Mouse (Mus musculus): ENCODE results near the gene AU040320.

The AU040320 gene

DNA sequence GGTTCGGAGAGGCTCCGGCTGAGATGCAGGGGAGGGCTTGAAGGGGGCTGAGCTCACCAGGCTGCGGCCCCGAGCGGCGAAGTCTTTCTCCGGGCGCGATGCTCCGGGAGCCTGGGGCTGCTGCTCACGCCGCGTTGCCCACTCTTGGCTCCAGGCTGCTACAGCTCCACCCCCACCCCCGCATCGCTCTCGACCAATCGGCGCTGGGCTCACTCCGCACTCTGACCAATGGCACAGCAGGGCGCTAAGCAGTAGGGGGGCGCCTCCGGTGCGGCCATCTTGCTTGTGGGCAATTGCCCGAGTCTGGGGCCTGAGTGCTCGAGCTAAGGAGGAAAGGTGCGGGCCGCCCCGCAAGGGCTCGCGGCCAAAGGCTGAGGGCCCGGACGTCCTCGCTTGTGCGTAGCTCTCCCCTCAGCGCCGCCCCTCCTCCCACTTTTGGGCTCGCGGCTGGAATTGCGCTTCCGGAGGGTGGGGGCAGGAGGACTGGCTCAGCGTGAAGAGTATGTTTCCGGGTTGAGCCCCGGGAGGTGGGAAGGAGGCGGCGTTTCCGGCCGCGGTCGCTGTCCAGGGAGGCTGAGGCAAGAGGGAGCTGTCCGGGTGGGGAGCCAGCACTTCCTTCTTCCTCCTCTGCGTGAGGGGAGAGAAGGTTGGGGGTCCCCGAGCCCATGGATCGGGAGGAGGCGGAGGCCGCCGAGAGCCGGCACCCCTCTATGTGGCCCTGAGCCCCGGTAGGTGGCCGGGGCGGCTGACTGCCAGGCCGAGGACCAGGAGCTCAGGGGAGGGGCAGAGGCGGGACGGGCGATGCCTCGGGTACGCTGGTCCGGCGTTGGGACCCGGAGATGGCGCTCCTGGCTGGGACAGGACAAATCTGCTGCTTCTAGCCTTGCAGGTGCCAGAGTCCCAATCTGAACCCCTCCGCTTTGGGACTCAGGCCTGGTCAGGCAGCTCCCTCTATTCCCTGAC, at the start of gene AU040320, which contains the start of gene Ncdn:
Gene AU040320 (plus strand): TSS at position 277 of the 963 bp plus-strand sequence.
Gene Ncdn (minus strand): TSS at position 171 of the 963 bp plus-strand sequence.
- peak; percentile 98 for DNase-seq

DNA sequence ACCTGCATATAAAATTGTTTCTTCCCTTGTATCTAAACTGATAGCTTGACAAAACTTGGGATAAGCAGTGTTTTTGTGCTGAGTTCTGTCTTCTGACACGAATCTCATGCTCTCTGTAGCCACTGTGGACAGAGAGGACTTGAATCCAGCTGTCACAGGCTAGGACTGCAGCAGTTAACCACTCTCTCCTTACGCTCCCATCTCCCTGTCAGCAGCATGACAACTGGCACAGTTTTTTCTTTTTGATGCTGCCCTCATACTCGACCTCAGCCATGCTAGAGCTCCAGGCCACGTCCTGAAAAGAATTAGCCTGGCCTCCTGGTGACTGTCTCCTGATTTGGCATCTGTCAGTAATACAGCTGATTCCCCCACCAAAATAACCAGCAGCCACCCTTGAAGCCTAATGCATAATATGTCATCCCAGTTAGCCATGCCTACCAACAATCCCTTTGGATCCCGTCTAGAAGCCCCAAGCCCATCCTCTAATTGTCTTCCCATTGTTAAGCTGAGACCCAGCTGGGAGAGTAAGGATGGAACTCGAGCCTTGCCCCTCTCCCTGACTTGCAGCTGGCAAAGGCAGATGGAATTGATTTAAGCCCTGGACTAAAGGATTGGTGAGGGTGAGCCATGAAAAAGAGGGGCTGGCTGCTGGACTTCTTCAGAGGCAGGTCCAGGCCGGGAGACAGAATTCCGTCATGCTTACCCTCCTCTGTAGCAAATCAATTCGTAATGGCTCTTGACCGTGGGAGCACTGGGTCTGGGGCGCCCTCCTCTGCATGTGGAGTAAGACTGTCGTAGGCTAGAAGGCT, 46.5 kb upstream of the AU040320 start:
- DNase-seq: no peak

DNA sequence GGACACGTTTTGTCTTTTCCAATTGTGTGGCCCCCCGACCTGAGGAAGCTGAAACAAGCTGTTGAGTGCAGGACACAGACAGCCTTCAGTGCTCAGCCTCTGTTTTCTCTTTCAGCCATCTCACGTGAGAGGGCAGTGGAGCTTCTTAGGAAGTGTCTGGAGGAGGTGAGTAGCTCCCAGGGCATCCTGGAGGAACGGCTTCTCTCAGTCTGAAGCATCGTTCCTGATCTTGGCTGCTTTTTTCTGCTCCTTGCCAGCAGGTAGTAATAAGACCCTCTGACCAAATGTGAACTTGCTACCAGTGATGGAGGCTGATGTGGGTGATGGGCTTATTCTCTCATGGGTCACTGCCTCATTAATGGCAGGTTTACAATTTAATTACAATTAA, 45.9 kb upstream of the AU040320 start:
- no peak for DNase-seq

DNA sequence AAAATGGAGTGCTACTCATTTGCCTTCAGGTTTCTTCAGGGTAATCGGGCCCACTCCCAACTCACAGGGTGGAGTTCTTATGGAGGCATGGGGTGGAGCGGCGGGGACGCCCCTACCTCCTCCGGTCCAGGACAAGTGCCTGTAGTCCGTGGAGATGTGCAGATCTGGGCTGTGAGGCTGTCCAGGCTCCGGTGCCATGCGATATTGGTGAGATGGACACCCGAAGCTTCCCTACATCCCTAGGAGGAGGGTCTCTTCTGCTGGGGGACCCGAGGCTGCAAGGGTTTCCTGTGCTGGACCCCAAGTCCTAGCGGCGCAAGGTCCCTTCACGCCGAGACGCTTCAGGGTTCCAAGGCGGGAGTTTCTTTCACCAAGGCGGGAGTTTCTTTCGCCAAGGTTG, 21.2 kb upstream of the AU040320 start:
- no peak for DNase-seq

DNA sequence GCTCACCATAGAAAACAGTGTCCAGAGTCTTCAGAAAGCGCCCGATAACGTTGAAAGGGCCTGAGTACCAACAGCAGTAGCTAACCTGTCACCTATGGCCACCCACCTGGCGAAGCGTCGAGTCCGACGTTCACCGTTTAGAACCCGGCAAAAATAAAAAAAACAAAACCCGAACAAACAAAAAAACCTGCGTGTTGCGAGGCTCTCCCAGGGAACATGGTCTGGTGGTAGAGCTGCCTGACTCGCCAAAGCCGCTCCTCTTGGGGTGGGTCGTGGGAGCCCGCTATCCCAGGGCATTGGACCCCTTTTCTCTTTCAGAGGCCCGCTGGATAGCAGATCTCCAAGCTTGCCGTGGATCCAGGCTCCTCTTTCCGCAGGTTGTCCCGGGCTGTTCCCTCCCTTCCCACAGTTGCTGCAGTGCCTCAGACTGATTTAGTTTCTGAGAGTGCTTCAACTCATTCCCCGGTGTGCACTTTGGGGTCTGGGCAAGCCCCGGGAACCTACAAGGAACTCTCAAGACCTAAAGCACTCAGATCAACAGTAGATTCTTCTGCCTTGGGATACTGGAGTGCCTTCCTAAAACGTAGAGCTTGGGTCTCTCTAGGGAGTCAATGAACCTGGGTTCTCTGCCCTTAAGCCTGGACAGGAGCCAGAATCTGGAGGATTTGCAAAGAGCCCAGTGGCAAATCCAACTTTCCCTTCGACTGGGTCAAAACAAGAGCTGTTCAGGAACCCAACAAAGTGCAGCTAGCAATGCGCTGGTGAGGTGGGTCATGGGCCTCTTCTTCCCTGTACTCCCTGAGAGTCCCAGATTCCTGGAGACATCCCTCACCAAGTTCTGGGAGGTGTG, 20.6 kb upstream of the AU040320 start:
- DNase-seq: no peak

DNA sequence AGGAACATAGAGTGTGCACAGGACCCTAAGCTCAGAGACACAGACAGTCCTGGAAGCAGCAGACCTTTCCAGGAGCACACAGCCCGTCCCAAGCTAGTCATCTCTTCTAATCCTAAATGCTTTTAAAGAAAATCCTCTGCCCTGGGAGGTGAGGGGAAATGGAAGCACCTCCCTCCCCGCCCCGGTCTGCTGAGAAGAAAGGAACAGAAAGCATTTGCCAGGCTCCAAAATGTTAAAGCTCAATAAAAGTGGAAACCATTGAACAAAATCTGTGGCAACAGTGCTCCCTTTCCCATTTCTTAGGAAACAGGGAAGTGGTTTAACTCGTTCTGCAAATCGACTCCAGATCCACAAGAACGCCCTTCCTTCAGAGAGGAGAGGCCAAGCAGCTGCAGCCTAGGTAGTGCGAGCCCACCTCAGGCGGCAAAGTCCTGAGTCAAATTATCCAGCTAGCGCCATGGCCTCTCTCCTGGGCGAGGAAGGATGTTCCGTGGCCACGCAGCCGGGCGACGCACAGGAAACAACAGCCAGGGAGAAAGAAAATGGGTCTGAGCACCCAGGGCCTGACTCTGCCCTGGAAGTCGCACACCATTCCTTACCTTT, 19.2 kb upstream of the AU040320 start:
- no peak for DNase-seq

DNA sequence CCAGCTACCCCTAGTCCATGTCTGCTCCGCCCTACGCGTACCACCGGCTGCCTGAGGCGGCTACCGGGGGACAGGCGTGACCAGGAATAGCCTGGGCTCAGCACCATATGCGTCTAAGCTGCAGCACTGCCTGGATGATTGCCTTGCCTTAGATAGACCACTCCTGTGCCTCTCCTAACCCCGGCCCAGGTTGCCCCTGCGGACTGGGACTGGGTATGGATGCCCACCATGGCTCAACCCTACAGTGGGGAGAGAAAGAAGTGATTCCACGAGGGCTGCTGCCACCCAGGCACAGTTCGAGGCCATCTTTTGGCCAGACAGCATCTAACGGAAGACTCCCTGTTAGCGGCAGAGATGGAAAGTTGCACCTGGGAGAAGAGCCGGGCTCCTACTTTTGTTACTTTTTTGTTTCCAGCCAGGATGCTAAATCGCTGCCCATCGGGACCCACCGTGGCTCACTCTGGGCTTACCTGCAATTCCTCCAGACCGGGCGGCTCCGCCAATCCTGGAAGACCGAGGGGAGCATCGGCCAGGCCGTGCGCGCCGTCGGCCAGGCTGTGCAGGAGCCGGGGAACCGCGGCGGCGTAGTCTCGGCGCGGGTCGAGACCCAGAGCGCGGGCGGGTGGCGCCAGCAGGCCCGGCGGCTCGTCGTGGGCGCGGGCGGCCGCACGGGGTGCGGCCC, 18.5 kb upstream of the AU040320 start:
- DNase-seq: no peak

DNA sequence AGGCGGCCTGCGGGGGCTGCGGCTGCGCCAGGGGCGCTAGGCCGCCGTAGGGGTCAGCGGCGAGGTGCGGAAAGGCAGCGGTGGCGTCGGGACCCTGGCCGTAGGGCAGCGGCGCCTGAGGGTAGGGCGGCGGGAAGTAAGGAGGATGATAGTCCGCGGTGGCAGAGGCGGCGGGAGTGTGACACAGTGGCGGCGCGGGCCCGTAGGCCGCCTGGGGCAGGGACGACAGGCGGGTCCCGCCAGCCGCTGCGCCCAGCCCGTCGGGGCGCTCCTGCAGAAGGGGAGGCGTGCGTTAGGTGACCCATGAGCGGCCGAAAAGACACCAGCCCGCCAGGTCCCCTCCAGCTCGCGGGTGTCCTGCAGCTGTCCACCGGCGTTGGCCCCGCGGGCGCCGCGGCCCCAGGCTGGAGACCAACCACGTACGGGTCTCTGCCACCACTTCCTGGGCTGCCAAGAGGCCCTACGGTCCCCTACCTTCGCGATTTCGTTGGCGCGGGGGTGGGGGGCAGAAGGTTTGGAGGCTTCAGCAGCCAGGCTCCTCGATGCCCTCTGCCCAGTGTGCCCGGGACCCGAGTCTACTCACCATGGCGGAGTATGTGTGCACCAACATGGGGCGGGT, 17.9 kb upstream of the AU040320 start:
- no peak for DNase-seq

DNA sequence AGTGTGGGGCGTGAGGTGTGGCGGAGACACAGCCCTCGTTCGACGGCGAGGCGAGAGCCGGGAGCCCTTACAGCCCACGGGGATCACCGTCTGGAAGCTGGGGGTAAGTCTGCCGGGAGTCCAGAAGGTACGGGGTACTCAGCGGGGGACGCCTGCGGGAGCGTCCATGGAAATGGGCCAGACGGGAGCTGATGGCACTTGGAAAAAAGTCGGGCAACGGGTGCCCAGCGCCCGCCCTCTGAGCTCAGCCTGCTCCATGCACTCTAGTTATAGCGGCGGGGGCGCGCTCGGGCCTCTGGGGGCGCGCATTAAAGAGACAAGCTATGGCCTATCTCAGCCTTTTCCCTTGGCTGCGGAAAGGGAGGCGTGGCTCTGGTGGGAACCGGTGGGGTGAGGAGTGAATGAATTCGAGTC, 17.3 kb upstream of the AU040320 start, which contains the start of gene Tfap2e:
Gene Tfap2e (minus strand): TSS at position 240 of the 414 bp plus-strand sequence.
- DNase-seq: no peak

DNA sequence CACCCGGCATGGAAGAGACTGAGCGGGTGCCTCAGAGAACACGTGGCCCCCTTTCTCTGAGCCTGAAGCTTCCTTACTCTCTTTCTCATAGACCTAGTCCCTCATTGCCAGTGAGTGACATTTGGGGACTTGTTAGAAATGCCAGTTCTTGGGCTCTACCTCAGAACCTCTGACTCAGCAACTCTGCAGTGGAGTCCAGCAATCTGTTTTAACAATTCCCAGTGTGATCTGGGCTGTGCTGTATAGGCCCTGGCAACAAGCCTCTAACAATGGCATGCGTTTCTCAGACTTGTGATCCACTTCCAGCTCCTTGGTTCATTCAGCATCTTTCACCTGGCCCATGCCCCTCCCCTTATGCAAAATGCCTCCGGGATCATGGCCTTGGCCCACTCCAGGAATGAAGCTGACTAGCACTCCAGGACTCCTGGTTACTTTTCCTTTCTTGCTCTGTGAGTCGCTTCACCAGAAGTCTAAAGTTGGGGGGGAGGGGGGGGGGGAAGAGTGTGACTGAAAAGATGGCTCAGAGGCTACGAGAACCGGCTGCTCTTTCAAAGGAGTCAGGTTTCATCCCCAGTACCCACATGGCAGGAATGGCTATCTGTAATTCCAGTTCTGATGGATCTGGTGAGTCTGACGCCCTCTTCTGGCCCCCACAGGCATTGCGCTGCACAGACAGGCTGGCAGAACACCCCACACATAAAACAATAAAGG, 13.2 kb upstream of the AU040320 start:
- DNase-seq: no peak

DNA sequence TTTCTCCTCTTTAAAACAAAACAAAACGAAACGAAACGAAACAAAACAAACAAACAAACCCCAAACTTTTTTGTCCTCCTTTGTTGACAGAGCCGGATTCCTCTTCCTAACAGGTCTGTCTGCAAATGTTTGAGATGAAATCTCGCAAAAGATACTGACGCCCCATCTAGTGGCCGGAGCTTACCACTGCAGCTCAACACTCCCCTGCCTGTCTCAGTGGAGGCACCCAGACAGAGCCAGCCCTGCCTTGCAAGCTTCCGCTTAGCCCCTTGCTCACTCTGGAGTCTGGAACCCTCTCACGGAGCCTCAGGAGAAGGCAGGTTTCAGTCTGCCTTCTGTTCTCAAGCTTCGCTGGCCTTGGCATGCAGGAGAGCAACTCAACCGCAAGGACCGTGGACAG, 11.9 kb upstream of the AU040320 start:
- DNase-seq: peak; percentile 84

DNA sequence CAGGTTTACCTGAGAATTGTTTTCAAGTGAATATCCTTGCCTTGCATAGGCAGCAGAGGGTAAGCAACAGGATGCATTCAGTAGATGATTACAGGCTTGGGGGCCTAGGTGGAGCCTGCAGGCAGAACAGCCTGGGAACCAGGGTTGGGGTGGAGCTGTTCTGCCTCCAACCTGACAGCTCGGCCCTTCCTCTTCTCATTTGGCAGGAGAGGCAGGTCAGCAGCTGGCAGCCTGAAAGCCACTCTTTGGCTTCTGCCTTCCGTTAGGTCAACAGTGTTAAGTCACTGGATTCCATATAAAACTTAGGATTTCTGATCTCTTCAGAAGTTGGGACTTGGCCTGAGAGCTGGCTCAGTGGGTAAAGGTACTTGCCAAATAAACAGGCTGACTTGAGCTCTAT, 10.4 kb upstream of the AU040320 start:
- DNase-seq: no peak

DNA sequence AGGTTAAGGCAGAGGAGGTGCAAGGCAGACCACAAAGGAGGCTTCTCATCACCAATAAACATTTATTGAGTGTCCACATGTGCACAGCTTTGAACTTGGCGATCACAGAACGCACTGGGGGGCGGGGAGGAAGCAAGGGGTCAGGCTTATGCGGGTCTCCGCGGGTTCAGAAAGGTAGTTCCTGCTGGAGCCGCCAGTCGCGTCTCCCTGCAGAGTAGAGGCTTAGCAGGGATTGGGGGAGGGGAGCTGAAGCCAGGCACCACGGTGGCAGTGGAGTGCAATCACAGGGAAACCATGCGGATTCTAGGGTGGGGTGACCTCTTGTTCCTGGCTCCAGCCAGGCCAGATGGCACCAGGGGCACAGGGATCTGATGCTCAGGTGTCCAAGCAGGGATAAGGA, 9.6 kb upstream of the AU040320 start:
- no peak for DNase-seq

DNA sequence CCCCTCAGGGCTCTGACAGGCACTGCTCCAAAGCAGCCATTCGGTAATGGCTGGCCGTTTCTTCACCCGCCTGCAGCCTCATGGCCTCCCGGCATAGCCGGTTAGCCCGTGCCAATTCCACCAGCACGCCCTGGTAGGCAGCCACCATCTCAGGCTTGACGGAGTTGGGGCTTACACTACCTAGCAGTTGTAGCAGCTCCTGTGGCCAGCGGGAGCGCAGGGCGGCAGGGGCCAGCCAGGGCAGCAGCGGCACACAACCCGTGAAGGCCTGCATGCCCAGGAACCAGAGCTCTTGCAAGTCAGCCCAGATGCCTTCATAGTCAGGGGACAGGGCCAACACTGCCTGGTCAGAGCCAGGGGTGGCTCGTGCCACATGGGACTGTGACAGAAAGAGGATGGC, 8.5 kb upstream of the AU040320 start:
- DNase-seq: no peak

DNA sequence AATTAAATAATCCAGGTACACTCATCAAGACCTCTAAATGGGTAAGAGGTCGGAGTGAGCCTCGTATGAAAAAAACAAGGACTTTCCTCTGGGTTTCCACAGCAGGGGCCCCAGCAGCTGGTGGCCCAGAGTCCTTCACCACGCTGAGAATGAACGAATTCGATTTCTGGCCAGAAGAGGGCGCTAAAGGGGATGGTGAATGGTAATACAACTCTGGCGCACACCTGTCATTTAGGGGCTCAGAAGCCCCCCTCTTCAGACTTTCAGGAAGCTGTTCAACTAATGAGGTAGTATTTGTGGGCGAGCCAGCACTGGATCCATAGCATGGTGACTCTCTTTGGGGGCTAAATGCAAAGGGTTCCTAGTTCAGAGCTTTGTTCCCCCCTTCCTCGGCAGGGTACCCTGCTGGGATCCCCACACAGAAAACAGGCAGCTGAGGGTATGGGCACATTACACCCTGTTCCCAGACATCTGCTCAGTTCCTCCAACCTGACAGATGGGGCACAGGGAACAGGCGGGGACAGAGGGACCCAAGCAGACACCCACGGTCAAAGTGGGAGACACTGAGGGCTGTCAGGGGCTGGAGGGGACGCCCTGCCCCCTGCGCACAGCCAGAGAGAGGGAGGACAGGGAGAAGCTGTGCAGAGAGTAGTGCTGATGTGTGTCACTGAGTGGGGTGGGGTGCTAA, 7.7 kb upstream of the AU040320 start:
- DNase-seq: peak; percentile 46

DNA sequence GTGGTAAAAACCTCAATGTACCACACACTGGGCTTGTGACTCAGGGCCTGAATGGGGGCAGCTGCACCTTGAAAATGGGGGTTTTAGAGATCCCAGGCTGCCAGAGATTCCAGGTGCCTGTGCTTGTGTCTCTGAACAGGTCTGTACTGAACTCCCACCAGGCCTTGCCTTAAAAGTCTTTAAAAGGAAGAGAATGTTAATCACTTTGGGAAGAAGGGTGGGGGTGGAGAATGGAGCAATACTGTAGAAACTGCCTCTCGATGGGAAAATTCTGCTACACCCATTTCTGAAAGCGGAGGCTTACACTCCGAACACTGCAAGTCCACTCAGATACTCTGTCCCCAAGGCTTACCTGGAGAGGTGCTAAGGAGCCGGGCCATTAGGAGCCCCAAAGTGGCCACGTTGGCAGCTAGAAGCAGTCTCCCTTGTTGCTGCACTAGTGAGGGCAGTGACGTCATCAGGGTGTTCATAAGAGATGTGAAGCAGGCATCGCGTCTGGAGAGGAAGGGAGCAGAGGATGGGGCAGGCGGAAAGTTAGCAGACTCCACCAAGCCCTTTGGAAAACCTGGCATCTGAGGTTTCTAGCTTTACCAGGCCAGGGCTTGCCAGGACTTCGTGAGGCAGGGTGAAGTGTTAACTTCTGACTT, 7.0 kb upstream of the AU040320 start:
- DNase-seq: peak; percentile 52

DNA sequence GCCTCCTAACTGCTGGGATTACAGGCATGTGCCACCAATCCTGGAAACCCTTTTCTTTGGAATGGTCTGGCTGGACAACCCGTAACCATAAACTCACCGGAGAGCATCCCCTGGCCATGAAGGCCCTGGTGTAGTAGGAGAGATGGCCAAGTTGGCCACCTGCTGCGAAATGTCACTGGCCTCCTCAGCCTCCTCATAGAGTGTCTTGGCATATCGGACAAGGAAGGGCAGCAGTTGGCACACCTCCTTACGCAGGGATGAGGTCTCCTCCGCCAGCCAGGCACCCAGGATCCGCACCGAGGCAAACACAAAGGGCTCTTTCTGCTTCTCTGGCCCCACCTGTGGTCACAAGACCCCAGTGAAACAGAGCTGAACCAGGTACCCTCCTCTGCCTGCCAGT, 5.0 kb upstream of the AU040320 start:
- DNase-seq: no peak

DNA sequence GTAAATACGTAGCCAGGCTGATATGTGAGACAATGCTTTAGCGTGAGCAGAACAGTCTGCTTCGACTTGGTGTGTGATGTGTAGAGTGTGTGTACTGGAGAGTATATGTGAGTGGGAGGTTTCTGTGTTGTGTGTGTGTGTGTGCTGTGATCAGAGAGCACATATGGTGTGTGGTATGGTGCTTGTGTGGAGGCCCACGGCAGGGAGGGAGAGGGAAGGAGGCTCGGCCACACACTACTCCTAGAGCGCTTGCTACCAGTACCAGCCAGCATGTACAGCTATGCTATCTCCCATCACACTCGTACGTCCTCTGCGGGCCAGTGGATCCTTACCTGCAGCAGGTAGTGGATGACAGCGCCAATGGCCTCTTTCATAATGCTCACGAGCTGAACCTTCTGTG, 3.8 kb upstream of the AU040320 start:
- DNase-seq: peak; percentile 60

DNA sequence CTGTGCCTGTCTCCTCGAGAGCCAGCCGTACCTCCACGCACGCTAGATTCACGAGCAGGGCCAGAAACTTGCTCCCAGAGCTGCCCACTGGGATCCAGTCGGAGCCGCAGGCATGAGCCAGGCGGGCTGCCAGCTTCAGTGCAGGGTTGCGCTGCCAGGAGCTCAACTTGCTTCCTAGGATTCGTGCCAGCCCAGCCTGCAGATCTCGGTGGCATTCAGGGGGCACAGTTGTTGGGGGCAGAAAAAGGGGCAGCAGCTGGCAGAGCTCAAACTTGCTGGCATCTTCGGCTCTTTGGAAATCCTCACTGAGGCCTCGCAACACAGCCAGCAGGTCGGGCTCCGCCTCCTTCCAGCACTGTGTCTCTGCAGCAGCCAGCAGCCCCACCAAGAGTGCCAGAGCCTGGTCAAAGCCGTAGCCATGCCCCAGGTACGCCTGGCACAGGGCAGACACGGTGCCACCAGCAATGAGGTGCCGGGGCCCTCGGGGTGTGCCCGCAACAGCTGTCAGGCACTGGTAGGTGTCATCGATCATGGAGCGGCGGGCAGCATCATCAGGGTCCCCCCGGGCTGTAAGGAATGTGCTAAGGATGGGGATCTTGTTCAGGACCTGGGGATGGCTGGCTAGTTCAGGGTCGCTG, 3.2 kb upstream of the AU040320 start:
- peak; percentile 75 for DNase-seq

All from right cerebral cortex, adult 18-20 months (tissue).